Mouse (Mus musculus): ENCODE results near the gene St6galnac3.

DNA sequence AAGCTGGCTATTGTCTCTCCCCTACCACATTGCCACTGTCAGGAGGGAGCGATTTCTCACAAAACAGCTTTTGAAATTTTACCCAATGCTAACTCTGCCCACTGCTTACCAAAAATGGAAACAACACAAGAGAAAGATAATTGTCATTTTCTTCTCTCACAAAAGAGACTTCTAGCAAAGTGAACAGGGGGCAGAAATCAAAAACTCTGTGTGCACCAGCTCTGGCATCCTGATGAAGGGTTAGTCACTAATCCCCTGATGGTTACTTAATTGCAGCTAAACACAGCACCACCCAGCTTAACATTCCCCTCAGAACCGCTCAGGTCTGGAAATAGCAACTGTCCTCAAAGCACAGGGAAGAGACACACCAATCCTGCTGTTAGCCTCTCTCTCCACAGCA, 144.3 kb downstream of the St6galnac3 start:
- no peak for TF ChIP-seq POLR2A (IDR thresholded peaks at IDR 0.05; ENCODE audit: borderline replicate concordance, control insufficient read depth, low read depth, low read length)
- no peak for TF ChIP-seq CTCF (IDR thresholded peaks at IDR 0.05; ENCODE audit: control insufficient read depth, insufficient read depth, low read length)

Measured in bone marrow, adult 2 months (tissue).